ENCODE assay signal across 8 mouse cellular contexts in genomic region chr5:117120489-117121466, GRCm38 (mm10). TPM values are rescaled to one million over a fixed set of nuclear protein-coding genes. Genes with fewer than 3 reads are reported as not detected.
DNase-seq lines count a peak whose midpoint lies in the region; ATAC-seq and TF ChIP-seq lines count a peak whose summit lies in the region.

No protein-coding gene starts in this region.

- H3K27ac ChIP-seq in embryonic facial prominence, embryonic 15.5 days (replicated peaks), result no peak overlapping the region
- H3K27ac ChIP-seq in intestine, embryonic 14.5 days (ENCODE audit: low read depth), result no peak overlapping the region
- peak overlapping the region; percentile 67; the same call in 1 of the 2 replicates for H3K27ac ChIP-seq in midbrain, embryonic 10.5 days (replicated peaks)

- peaks cover 10% of the 10 kb centered on the region for H3K79me2 ChIP-seq in C2C12 (ENCODE audit: control insufficient read depth, insufficient read depth)

- H3K79me3 ChIP-seq in C2C12 (ENCODE audit: low read depth), result peaks cover 2% of the 10 kb centered on the region

- DNase-seq in cerebellum, adult 9-10 months, result peak; percentile 49
- peak; percentile 70 for DNase-seq in intestine, embryonic 14.5 days (ENCODE audit: low spot score)
- peak; percentile 31 for DNase-seq in midbrain, embryonic 10.5 days (ENCODE audit: low spot score)
- no peak for DNase-seq in T-cell, adult 2 months (ENCODE audit: low spot score)
- no peak for DNase-seq in right cerebral cortex, postnatal 10 days (ENCODE audit: low spot score in 2 of 2)

- TF ChIP-seq CTCF in C2C12 (IDR thresholded peaks at IDR 0.05; ENCODE audit: control insufficient read depth, insufficient read depth, insufficient read length), result no peak

- no peaks in the 10 kb centered on the region for H3K9me3 ChIP-seq in embryonic facial prominence, embryonic 15.5 days (replicated peaks)
- no peaks in the 10 kb centered on the region for H3K9me3 ChIP-seq in intestine, embryonic 14.5 days (ENCODE audit: control insufficient read depth, low read length)
- no peaks in the 10 kb centered on the region for H3K9me3 ChIP-seq in midbrain, embryonic 10.5 days (replicated peaks)

- H3ac ChIP-seq in C2C12 (ENCODE audit: control insufficient read depth, insufficient read length, low read depth), result peak overlapping the region; percentile 67

- H3K4me1 ChIP-seq in embryonic facial prominence, embryonic 15.5 days, result peaks cover 30% of the 10 kb centered on the region
- peaks cover 9% of the 10 kb centered on the region; the same call in 1 of the 2 replicates for H3K4me1 ChIP-seq in intestine, embryonic 14.5 days (replicated peaks; ENCODE audit: control insufficient read depth, insufficient read depth, low read length)
- peaks cover 30% of the 10 kb centered on the region for H3K4me1 ChIP-seq in midbrain, embryonic 10.5 days

- peak overlapping the region; percentile 39 for H3K9ac ChIP-seq in embryonic facial prominence, embryonic 15.5 days
- peak overlapping the region; percentile 49 for H3K9ac ChIP-seq in intestine, embryonic 14.5 days (ENCODE audit: low read length)

- peak overlapping the region; percentile 84 for H3K4me2 ChIP-seq in embryonic facial prominence, embryonic 15.5 days (replicated peaks)
- peak overlapping the region; percentile 87 for H3K4me2 ChIP-seq in intestine, embryonic 14.5 days (ENCODE audit: low read length)

- no peaks in the 10 kb centered on the region for H3K27me3 ChIP-seq in C2C12 (ENCODE audit: control insufficient read depth, insufficient read depth, insufficient read length)
- 0 out of 2 replicates have a peak, but pooled peaks cover 7% of the 10 kb centered on the region for H3K27me3 ChIP-seq in embryonic facial prominence, embryonic 15.5 days
- no peaks in the 10 kb centered on the region for H3K27me3 ChIP-seq in intestine, embryonic 14.5 days (replicated peaks; ENCODE audit: control insufficient read depth, insufficient read depth, low read length)
- H3K27me3 ChIP-seq in midbrain, embryonic 10.5 days (ENCODE audit: low read depth, poor library complexity, severe bottlenecking), result peaks cover 23% of the 10 kb centered on the region

- under 1% methylated on average over 40 of the region's 40 CpGs for WGBS in embryonic facial prominence, embryonic 15.5 days
- WGBS in intestine, embryonic 14.5 days, result under 1% methylated on average over 40 of the region's 40 CpGs
- WGBS in midbrain, embryonic 10.5 days, result under 1% methylated on average over 40 of the region's 40 CpGs

- H3K36me3 ChIP-seq in C2C12 (ENCODE audit: control insufficient read depth, insufficient read depth), result no peaks in the 10 kb centered on the region
- no peaks in the 10 kb centered on the region for H3K36me3 ChIP-seq in embryonic facial prominence, embryonic 15.5 days
- H3K36me3 ChIP-seq in intestine, embryonic 14.5 days (ENCODE audit: control insufficient read depth, insufficient read depth, low read length), result no peaks in the 10 kb centered on the region
- no peaks in the 10 kb centered on the region for H3K36me3 ChIP-seq in midbrain, embryonic 10.5 days

- ATAC-seq in cerebellum, adult (ENCODE audit: insufficient number of reproducible peaks, low FRiP score, low TSS enrichment), result no peak
- no peak for ATAC-seq in embryonic facial prominence, embryonic 15.5 days (ENCODE audit: insufficient number of reproducible peaks, low FRiP score, low TSS enrichment, low read depth)
- ATAC-seq in intestine, embryonic 14.5 days (replicated peaks; ENCODE audit: low FRiP score, low TSS enrichment, low read depth), result no peak; the same call in 1 of the 2 replicates

- H3K4me3 ChIP-seq in C2C12 (ENCODE audit: insufficient read depth, poor library complexity, severe bottlenecking), result peak overlapping the region; percentile 44
- H3K4me3 ChIP-seq in embryonic facial prominence, embryonic 15.5 days (replicated peaks), result peak overlapping the region; percentile 88
- H3K4me3 ChIP-seq in intestine, embryonic 14.5 days (ENCODE audit: low read depth, low read length), result peak overlapping the region; percentile 68
- H3K4me3 ChIP-seq in midbrain, embryonic 10.5 days, result peak overlapping the region; percentile 85

TF ChIP-seq in C2C12, 6 proteins besides CTCF, POLR2A, EP300 and RAD21:
- TF ChIP-seq USF1 (IDR thresholded peaks at IDR 0.05; ENCODE audit: low read depth), result peak; percentile 1
- TF ChIP-seq CEBPB (IDR thresholded peaks at IDR 0.05; ENCODE audit: low read depth), result no peak

RNA-seq across cellular contexts. Expression of gene Taok3, which starts 0.8 kb away (rescaled TPM):
- polyA plus RNA-seq in C2C12 (2012; fragmentation: generic; extraction: Trizol), result 6.6 TPM
- 19.9 and 22.3 TPM in 2 replicates for polyA plus RNA-seq in embryonic facial prominence, embryonic 15.5 days (2015; fragmentation: Nextera tagmentation; extraction: Ambion mirVana)
- 32.7 and 37.7 TPM in 2 replicates for polyA plus RNA-seq in intestine, embryonic 14.5 days (2014; fragmentation: Nextera tagmentation; extraction: Ambion mirVana)
- 12.0 and 16.8 TPM in 2 replicates for polyA plus RNA-seq in midbrain, embryonic 10.5 days (2016; fragmentation: Nextera tagmentation; extraction: Ambion mirVana)

RNA-seq across cellular contexts. Expression of gene Suds3, which starts 4.9 kb away (rescaled TPM):
- polyA plus RNA-seq in C2C12 (2012; fragmentation: generic; extraction: Trizol), result 76.0 TPM
- polyA plus RNA-seq in embryonic facial prominence, embryonic 15.5 days (2015; fragmentation: Nextera tagmentation; extraction: Ambion mirVana), result 75.1 and 80.1 TPM in 2 replicates
- polyA plus RNA-seq in intestine, embryonic 14.5 days (2014; fragmentation: Nextera tagmentation; extraction: Ambion mirVana), result 42.0 and 44.1 TPM in 2 replicates
- polyA plus RNA-seq in midbrain, embryonic 10.5 days (2016; fragmentation: Nextera tagmentation; extraction: Ambion mirVana), result 80.6 and 84.5 TPM in 2 replicates

Comparison
In these comparisons a context has a peak if more than half of its experiments do, and no peak if none do; other contexts are left out.
1. DNase-seq: peak in cerebellum, adult 9-10 months (single experiment), intestine, embryonic 14.5 days (single experiment) and midbrain, embryonic 10.5 days (single experiment); none in T-cell, adult 2 months (single experiment) and right cerebral cortex, postnatal 10 days (0 of 2).
2. Peak in every context shown above with its lines, with median percentiles within 50 percentile points of each other: H3K4me3 ChIP-seq.